ENCODE assay signal across 8 mouse cellular contexts in the genomic region with DNA sequence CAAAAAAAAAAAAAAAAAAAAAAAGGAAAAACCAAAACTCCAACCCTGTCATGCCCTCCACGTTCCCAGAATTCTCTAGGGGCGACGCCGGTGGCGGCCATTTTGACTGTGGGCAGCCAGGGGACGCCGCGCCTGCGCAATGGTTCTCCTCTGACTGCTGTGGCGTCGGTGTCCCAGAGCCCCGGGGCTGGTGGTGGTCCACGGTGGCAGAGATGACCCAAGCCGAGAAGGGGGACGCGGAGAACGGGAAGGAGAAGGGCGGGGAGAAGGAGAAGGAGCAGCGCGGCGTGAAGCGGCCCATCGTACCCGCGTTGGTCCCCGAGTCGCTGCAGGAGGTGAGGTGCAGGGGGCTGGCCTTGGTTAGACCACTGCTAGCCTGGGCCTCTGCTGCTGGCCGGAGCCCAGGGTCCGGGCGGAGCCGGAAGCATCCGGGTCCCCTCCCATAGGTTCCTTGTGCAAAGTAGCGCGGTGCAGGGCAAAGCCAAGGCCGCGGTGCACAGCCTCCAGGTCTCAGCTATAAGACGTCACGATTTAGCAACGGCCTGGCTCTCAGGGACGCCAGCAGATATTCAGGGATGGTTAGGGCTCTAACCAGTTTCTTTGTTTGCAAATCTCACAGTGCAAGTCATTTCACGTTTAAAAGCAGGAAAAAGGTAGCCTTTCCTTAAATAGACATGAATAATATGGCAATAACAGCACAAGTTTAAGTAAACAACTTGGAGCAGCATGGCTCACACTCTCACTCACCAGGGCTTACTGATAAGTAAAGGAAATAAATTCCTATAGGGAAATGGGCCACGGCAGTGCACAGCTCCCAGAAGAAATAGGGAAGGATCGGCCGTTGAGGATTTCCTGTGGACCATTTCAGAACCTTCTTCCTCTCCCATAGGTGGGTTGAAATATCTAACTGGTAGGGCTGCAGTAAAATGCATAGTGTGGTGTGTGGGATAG. TPM values are rescaled to one million over a fixed set of nuclear protein-coding genes. Genes with fewer than 3 reads are reported as not detected.
DNase-seq lines count a peak whose midpoint lies in the region; ATAC-seq lines count a peak whose summit lies in the region.

Actr8 (plus strand) TSS at position 84 of the 951 bp plus-strand sequence.

- no peaks in the 10 kb centered on the region for H3K27me3 ChIP-seq in hindbrain, embryonic 13.5 days

- peaks cover 11% of the 10 kb centered on the region for H3K4me1 ChIP-seq in hindbrain, embryonic 13.5 days (replicated peaks)

- H3K9ac ChIP-seq in hindbrain, embryonic 13.5 days: peak within 1 kb of the TSS; percentile 91

- peak; percentile 95 for ATAC-seq in hindbrain, embryonic 13.5 days (ENCODE audit: low FRiP score)

- H3K9me3 ChIP-seq in hindbrain, embryonic 13.5 days: no peaks in the 10 kb centered on the region

- 3% methylated on average over 44 of the region's 44 CpGs for WGBS in hindbrain, embryonic 13.5 days

- H3K4me2 ChIP-seq in hindbrain, embryonic 13.5 days: peak within 1 kb of the TSS; percentile 89

- H3K4me3 ChIP-seq in hindbrain, embryonic 13.5 days: peak within 1 kb of the TSS; percentile 83

- peaks cover 66% of the 10 kb centered on the region for H3K36me3 ChIP-seq in hindbrain, embryonic 13.5 days

- H3K27ac ChIP-seq in hindbrain, embryonic 13.5 days: peak within 1 kb of the TSS; percentile 96

- DNase-seq in NIH3T3 (ENCODE audit: low read depth): peak; percentile 96
- DNase-seq in cerebellum, postnatal 10 days: peak; percentile 98
- DNase-seq in frontal cortex, postnatal 14 days (ENCODE audit: low spot score in 2 of 2): peak; percentile 86 to 91
- peak; percentile 89 to 92 for DNase-seq in layer of hippocampus, postnatal 25 days (ENCODE audit: extremely low spot score in 1 of 2, low spot score in 1 of 2)
- peak; percentile 94 for DNase-seq in lung, postnatal 25 days (ENCODE audit: low spot score)
- DNase-seq in retina, embryonic 14.5 days (ENCODE audit: low spot score): peak; percentile 96
- DNase-seq in thymus, postnatal 4 days: peak; percentile 94

RNA-seq across cellular contexts. Expression of gene Actr8, which starts in this region (rescaled TPM):
- polyA plus RNA-seq in hindbrain, embryonic 13.5 days (2015; fragmentation: Nextera tagmentation; extraction: Ambion mirVana): 83.9 and 86.6 TPM in 2 replicates
- total RNA-seq in layer of hippocampus, postnatal 25 days (2021): 10 to 100 TPM; 67.1 to 81.7 TPM

Comparison
In these comparisons a context has a peak if more than half of its experiments do, and no peak if none do; other contexts are left out.
1. Peak in every context shown above with its lines: DNase-seq, ATAC-seq, H3K4me3 ChIP-seq and H3K27ac ChIP-seq.